Mouse (Mus musculus) neural tube, postnatal 0 days (tissue): ENCODE measurements around the gene Slc24a4. TPM values are rescaled to one million over a fixed set of nuclear protein-coding genes. Genes with fewer than 3 reads are reported as not detected.

ENCODE experiments used
- polyA plus RNA-seq: library from polyadenylated mRNA; unstranded; fragments of >200 nt; fragmentation: Nextera tagmentation; extraction: Ambion mirVana; gene quantifications from 2 replicates; pipeline ENCODE4 v1.2.1, GENCODE M21; 2015

Gene Slc24a4
- polyA plus RNA-seq: 2.6 and 3.7 TPM in 2 replicates

GRCm38 (mm10) chr12:102128081-102128790 is at the start of gene Slc24a4:
Gene Slc24a4 (plus strand): TSS chr12:102128733.

GRCm38 (mm10) chr12:102282763-102283482 is 154.4 kb downstream of the Slc24a4 start, which contains the start of gene Rin3:
Gene Rin3 (plus strand): TSS chr12:102283048.

Other genes starting within 250 kb of the Slc24a4 start
- gene Trip11, start 215.5 kb upstream of the Slc24a4 start, polyA plus RNA-seq: 32.7 and 36.0 TPM in 2 replicates
- 8.7 and 9.3 TPM in 2 replicates for gene Atxn3, start 170.5 kb upstream of the Slc24a4 start, polyA plus RNA-seq
- 26.2 and 27.0 TPM in 2 replicates for gene Cpsf2, start 152.7 kb upstream of the Slc24a4 start, polyA plus RNA-seq
- 2.4 and 2.5 TPM in 2 replicates for gene Rin3, start 154.3 kb downstream of the Slc24a4 start, polyA plus RNA-seq